Mouse (Mus musculus): ENCODE measurements at regions not wholly inside any gene's neighbourhood (a gene's known extent, or its start where the extent isn't known, plus 50 kb on each side); places are given as distances from the start of the nearest gene placed in this dataset.

DNA sequence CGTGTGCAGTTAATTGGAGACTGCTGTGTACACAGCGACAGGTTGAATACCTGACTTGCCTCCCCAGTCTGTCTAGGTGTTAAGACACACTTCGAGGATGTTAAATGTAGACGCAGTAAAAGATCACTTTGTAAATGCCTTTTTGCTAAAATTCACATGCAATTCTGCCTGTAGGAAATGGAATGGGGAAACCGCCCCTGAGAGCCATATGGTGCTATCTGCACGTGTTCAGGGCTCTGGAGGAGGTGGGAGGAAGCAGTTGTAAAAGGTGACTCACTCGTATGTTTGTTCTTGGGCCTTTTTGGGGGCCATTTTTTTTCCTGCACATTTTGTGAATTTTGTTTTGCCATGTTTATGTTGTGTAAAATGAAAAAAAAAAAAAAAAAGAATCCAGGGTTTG lies 159.6 kb upstream of the Gjb5 start:
- no peak for DNase-seq

DNA sequence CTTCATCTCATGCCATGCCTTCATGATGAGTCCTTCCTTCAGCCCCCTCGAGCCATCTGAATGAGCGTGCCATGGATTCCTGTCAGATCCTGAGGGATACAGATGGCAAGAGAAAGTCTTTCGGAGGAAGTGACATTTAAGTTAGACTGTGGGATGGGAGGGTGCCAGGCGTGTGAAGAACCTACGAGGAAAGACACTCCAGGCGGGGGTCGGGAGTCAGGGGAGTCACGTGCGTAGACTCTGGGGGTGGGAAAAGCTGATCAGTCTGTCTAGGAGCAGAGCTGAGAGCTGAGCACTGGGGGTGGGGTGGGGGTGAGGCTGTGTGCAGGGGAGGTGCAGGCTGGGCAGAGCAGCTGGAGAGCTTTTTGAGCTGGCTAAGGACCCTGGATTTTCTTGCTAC lies 152.0 kb upstream of the Gjb5 start:
- DNase-seq: no peak

DNA sequence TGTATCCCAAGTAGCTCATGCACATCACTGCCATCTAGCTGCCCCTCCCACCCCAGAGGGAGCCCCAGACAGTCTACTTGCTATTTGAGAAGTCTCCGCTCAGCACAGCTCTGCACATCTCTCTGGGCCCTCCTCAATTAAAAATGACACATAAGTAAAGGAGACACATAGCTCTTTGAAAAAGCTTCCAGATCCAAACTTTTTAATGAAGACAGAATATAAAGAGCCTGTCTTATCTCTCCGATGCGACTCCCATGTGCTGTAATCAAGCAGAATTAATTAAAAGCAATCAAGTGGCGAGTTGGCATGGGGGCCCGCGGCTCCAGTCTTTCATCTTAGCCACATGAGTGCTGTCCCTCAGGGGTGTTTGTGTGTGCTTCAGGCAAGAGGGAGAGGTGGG lies 144.6 kb upstream of the Gjb5 start:
- DNase-seq: no peak

DNA sequence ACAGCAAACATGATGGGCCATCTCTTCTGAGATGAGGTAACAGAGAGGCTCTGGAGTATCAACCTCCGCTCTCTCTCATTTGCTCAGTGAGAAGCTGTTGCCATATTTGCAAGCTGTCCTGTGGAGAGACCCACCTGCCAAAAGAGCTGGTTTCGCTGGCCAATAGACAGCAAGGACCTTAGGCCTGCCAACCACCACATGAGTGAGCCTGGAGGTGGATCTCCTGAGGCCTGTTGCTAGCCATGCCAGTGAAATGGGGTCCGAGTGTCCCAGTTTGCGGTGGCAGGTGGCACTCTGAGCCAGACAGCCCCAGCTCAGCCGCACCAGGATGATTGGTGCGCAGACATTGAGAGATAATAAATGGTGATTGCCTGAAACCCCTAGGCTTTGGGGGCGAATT lies 143.9 kb upstream of the Gjb5 start:
- no peak for DNase-seq

DNA sequence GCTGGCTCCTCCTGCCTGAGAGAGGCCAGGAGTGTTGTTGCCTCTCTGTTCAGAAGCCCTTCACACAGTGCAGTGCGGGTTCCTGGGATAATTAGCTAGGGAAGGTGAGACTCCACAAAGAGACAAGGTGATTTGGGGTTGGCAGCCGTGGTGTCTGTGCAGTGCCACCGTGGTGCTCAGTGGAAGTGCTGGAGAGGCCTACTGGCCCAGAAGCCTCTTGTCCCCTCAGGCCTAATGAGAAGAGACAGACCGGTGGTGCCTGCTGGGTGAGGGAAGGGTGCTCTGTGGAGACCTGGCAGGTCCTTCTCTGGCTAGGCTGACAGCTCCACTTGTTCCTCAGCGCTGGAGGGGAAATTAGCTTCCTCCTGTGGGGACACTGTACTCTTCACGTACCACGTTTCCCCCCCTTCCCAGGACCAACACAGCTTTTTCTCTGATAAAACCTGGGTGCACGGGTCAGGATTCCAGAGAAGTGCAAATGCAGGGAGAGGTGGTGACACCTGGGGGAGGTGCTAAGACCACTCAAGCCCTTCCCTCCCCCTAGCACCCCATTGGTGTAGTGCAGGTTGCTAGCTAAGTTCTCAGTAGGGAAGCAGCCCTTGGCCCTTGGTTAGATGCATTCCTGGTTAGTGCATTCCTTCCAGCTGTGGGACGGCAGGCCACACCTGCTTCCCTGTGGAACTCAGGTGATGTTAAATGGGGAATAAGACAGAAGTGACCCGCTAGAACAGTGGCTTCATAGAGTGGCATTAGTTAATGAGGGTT lies 129.2 kb upstream of the Gjb5 start:
- DNase-seq: no peak

DNA sequence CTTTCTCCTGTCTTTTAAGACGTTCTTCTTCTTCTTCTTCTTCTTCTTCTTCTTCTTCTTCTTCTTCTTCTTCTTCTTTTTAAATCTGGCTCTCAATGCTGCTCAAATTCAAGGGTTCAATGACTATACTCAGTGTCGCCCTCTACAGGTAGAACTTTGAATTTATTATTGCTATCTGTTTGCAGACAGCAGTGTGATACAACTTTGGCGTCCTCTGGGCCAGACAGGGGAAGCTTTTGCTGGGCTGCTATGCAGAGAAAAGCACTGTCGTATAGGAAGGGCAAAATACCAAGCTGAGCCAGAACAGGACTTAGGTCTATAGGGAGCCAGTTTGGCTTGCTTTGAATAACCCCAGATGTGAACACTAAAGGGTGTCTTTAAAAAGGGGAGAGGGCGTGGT lies 127.3 kb upstream of the Gjb5 start:
- no peak for DNase-seq

DNA sequence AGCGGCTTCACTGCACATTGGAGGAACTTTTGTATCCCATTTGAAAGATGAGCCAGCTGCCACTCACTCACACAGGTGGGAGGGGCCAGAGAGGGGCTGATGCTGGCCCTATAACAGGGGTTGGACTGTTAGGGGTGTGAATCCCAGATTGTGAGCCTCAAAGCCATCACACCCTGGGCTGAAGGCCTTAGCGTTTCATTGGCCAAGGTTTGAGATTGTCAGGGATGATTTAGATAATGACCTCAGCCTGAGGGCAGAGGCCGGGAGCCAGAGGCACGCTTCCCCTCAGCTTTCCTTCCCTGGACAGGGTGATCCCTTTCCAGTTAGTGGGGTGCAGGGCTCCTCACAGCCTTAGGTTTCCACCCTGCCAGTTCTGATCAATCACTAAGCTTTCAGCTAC lies 124.5 kb upstream of the Gjb5 start:
- DNase-seq: no peak

DNA sequence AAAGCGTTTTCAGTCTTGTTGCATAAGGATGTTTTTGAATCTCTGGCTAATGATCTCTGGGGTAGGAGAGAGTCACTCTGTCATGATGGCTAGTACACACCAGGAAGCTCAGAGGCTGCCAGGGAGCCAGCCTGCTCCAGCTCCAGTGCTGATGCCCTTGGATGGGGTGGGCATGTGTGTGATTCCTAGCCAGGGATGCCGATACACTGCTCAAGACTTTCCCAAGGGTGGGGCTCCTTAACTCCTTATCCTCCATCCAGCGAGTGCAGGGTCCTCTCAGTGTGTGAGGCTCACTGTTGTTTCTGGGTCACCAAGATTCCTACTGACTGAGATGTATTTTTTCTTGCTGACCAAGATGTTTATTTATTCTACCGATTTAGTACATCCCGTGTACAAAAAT lies 122.4 kb upstream of the Gjb5 start:
- DNase-seq: no peak

DNA sequence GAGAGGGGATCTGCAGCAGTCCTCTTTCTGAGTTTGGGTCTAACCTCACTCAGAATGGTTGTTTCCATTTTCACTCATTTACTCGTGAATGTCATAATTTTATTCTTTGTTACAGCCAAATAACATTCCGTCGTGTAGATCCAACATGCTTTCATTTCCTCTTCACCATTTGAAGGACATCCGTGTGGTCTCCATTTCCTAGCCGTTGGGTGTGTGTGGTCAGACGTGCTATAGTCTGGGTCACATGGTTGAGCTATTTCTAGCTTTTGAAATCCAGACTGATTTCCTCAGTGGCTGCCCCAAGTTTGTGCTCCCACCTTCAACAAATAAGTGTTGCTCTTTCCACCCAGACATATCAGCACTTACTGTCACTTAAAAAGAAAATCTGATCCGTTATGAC lies 111.9 kb upstream of the Gjb5 start:
- DNase-seq: no peak

DNA sequence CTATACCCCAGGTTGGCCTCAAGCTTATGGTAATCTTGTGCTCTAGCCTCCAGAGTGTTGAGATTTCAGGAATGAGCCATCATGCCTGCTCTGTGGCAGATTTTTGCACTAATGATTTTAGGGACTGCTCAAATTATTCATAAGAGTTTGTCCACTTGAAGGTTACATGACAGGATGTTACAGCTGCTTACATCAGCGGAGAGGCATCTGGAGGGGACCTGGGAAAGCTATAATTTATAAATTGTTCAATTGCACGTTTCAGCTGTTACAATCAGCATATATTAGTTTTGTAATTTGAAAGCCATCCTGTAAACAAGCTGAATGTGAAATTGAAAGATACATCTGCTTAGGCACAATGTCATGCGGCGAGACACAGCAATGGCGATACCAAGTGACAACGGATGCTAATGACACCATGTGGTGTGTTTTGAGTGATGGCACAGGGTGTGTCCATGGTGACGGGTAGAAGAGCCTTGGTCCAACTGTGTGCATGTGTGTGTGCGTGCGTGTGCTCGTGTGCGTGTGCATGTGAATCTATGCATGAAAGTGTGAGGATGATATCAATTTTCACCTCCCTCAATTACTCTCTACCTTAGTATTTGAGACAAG lies 96.6 kb upstream of the Gjb5 start:
- no peak for DNase-seq

DNA sequence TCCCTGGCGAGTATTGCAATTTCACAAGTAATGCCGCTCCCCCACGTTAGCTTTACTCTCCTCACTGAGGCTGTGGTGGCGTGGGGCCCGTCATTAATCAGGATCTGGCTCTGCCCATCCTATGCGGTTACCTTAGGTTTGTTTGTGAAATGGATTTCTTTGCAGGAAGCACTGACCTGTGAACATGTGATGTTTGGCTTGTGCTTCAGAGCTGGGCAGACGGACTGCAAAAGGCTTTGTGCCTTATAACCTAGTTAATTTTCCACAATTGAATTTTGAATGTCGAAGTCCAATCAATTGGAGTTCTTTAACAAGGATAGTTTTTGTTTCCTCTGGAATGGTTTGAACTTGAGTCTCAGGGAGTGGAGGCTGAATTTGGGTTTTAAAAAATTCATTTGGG lies 94.1 kb upstream of the Gjb5 start:
- DNase-seq: no peak

DNA sequence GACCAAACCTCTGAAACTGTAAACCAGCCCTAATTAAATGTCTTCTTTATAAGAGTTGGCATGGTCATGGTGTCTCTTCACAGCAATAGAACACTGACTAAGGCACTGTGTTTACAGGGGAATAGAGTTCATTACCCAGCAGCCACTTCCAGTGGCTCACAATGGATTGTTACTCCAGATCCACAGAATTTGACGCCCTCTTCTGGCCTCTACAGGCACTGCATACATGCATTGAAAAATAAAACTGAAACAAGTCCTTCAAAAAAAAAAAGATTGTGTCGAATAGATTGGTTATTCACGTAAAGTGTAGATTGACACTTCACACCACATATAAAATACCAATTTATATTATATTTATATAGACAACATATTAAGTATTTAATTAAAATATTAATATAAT lies 87.3 kb upstream of the Gjb5 start:
- DNase-seq: no peak

DNA sequence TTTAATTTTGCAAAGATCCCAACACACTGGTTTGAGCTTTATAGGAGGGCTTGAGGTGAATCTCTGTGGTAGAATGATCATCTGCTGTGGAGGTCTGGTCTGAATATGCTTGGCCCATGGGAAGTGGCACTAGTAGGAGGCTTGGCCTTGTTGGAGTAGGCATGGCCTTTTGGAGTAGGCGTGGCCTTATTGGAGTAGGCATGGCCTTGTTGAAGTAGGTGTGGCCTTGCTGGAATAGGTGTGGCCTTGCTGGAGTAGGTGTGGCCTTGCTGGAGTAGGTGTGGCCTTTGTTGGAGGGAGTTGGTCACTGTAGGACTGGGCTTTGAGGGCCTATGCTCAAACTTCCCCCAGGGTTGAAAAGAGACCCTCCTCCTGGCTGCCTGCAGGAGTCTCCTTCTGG lies 86.1 kb upstream of the Gjb5 start:
- no peak for DNase-seq

DNA sequence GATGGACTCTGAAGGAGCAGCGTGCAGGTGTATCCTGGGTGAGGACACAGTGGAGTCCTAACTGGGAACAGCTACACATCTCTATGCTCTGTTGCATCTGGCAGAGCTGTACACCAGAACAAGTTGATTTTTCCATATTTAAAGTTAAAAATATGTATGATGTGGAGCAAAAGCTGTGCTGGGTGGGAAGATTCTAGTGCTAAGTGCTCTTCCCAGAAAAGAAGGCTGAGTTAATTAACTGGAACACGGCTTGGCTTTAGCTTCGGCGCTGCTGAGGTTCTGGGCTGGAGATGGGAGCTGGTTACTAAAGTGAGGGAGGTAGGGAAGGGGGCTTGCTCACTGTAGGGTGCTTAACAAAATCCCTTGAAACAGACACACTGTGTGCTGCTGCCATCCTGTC lies 84.0 kb upstream of the Gjb5 start:
- no peak for DNase-seq

DNA sequence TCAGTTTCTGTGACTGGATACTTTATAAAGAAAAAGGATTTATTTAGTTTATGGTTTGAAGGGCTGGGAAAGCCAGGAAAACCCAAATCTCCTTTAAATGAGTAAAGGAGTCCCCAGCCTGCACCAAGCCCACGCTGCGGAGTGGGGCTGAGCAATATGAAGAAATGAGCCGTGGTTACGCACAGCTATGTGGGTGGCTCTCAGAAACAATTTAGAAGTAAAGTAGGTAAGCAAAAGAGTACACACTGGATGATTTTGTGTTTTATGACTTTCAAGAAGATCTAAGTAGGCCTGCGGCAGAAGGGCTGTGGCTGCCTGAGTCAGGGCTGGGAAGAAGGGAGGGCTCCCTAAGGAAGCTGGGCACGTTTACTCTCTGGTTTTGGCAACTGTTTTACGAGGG lies 82.6 kb upstream of the Gjb5 start:
- DNase-seq: no peak

DNA sequence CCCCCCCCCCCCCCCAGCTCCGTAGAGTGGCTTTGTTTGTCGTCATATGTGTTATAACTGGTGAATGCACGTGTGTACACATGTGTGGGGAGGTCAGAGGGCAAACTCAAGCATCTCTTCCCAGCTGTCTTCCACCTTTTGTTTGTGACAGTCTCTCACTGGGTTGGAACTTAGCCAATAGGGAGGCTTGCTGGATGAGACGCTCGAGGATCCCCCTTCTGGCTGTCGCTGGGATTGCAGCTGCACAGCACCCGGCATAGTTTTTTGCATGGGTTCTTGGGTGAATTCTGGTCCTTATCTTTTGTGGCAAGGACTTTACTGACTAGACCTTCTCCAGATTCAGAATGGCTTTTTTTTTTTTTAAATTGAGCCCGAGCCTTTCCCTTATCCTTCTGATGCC lies 77.1 kb upstream of the Gjb5 start:
- peak; percentile 28 for DNase-seq

DNA sequence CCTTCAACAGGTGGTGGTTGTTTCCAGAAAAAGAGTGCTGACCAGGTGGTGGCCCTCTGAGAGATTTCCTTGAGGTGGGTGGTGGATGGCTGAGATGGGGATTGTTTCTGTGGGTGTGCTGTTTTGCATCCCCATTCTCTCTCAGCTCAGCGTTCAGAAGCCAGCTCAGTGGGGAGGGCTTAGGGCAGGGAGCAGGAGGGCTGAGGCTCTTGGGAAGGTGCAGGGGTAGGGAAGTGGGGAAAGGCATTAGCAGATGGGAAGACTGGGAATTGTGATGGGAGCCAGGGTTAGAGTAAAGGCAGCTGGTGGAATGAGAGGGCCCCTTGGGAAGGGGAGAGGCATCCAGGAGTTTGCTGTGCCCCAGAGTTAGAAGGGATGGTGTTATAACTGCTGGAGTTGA lies 72.3 kb upstream of the Gjb5 start:
- no peak for DNase-seq

DNA sequence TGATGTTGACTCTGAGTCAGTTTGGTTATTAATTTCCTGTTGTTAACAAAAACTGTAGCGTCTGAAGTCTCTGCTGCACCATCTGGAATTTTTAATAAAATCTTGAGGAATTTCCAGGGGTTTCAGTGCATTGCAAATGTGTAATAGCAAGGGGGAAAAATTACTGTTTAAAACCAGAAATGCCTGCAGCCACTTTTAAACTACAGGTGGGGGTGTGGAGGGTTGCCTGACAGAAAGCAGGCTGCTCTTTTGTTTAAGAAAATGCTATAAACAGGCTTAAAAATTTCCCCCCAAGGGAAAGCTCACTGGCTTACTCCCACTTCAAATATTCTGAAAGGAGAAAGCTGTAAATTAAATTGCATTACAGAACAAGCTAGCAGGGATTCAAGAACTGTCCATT lies 71.8 kb upstream of the Gjb5 start:
- DNase-seq: no peak

DNA sequence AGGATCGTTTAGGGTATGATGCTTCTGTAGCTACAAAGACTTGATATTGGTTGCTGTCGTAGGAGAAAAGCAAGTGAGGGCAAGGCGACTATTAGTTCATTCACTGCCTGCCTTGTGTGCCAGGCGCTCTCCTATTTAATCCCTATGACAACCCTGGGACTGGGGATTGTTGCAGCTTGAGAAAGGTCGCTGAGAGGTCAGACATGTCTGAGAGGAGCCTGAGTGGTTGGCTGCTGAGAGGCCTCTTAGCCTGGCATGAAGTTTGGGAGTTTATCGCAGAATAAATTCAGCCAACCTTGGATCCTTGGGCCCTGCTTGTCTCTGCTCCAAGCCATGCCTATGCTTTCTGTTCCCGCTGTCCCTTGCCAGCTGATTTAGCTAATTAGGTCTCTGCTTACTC lies 65.9 kb upstream of the Gjb5 start:
- DNase-seq: no peak

DNA sequence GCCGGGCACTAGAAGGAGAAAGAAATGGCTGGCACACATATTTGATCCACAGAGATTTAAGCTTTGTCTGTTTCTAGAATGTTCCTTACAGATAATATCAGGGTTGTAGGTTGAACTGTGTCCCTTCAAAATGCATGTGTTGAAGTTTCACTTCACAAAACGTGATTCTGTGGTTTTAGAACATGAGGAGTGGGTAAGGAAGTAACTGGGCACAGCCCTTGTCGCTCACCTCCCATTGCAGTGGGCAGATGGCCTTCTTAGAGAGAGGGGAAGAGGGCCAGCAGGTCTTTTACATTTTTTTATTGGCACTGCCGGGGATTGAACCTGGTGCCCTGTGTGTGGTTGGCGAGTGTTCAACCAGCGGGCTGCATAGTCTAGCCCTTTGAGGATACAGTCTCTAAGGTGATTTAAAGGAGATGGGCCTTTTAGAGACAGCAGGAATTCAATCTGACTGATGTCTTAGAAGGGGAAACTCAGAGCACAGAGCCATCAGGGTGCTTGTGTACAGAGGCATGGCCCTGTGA lies 64.0 kb upstream of the Gjb5 start:
- no peak for DNase-seq

DNA sequence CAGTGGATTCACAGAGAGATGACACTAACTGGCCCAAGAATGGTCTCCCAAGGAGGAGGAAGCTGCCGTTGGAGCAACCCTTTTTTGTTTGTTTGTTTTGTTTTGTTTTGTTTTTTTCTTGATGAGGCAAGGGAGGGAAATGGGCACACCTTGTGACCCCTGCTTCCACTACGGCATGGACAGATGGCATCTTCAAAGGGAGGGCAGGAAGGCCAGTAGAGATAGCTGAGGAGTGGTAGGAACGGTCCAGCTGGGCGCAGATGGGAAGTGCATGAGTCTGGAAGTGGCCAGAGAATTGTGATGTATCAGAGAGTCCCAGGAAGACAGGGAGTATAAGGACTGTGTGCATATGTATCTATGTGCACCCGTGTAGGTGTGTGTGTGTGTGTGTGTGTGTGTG lies 63.1 kb upstream of the Gjb5 start:
- no peak for DNase-seq

DNA sequence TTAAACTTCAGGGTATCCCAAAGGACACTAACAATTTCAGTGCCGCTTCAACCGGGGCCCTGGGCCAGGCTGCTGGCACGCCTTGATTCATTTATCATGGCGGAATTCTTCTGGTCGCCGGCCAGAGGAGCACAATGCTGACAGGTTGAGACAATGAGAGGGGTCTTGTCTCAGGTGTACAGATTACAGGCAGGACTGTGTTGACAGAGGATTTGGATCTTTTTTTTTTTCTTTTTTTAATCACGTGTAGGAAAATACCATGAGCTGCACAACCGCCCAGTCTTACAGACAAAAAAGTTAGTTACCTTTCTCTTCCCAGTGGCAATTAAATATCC lies 61.8 kb upstream of the Gjb5 start:
- DNase-seq: no peak

DNA sequence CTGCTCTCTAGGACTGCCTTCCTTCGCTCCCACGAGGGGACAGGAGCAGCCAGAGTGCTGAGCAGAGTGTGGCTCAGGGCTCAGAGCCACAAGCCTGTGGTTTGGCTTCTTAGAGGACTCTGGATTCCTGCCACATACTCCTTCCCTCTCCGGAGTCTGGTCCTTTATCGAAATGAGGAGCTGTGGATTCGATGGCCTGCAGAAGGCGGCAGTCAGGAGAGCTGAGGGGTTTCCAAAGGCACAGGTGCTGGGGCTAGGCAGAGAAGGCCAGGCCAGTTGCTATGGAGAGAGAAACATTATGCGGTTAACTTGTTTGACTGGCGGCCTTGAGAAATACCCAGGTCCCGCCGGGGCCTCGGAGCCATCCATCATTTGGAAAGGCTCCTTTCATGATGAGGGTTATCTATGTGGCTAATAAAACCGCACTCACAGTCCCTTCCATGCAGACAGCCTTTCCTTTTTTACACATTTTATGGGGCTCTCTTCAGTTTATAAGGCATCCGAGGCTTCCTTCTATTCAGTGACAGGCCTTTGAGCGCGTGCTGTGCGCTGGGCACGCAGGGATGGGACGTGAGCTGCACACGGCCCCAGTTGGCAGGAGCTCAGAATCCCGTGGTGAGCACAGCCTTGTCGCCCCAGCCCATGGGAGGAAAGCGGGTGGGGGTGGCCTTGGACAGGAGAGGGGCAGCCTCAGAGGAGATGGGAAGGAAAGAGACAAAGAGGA lies 61.2 kb upstream of the Gjb5 start:
- DNase-seq: peak; percentile 67

DNA sequence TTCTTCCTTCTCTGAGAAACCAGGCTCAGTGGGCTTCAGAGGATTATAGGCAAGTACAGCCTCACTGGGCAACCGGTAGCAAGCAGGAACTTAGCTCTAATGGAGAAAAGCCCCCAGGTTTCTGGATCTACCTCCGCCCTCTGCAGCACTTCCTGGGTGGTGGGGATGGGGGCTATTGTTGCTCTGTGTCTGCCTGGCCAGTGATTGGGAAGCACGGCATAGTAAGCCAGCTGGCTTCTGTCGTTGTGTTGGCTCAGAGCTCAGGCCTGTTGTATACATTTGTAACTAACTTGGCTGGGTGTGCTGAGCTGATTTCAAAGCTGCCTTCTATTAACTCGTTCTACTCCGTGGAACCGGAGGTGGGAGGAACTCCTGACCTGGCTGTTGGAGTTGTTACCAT lies 58.9 kb upstream of the Gjb5 start:
- DNase-seq: no peak
